ENCODE assay signal across 26 mouse cellular contexts in genomic region chr11:75395611-75396010, GRCm38 (mm10). TPM values are rescaled to one million over a fixed set of nuclear protein-coding genes. Genes with fewer than 3 reads are reported as not detected.
A peak's percentile ranks its signal among the peaks of the same experiment; 100 is the strongest.
DNase-seq lines count a peak whose midpoint lies in the region; TF ChIP-seq lines count a peak whose summit lies in the region.
"Had no signal": no experiment of that assay in that cellular context is flagged by ENCODE, and none has a peak within 500 bp of the region (broad histone marks: within the 10 kb centered on the region; RNA-seq: fewer than 3 reads in every experiment).

No protein-coding gene starts in this region.

- DNase-seq in layer of hippocampus, adult 2 months (ENCODE audit: low spot score in 2 of 2), result no peak
- no peak for DNase-seq in layer of hippocampus, postnatal 14 days (ENCODE audit: low spot score in 2 of 2)
- peak; percentile 44 for DNase-seq in CH12.LX (ENCODE audit: extremely low read depth)
- DNase-seq in splenic B cell, adult 2 months (ENCODE audit: low read depth, low spot score), result peak; percentile 62
- no peak for DNase-seq in kidney, adult 8-10 months
- DNase-seq in cerebellum, postnatal 4 days (ENCODE audit: low spot score in 2 of 2), result no peak
- DNase-seq: adrenal gland, adult 2 months; adrenal gland, postnatal 14 days; cerebellum, adult 11 months; cerebellum, adult 2 months; cerebellum, adult 9-11 months; cerebellum, postnatal 25 days; forebrain, postnatal 0 days; gastrocnemius, postnatal 36 days; heart, adult 18-20 months; heart, postnatal 14 days; heart, postnatal 4 days had no signal

- dilution Hi-C loops in CH12.LX (cut with MboI; ENCODE audit: extremely low pct_ligation_motif_present, extremely low pct_unique_long_range_greater_than_20kb, low sequenced_read_pairs), result no loop called here

- peaks cover 12 to 39% of the 10 kb centered on the region in 2 experiments for H3K36me3 ChIP-seq in CH12.LX (replicated peaks in 1 of 2; ENCODE audit: control insufficient read depth in 1 of 2, insufficient read depth in 1 of 2, low read length in 1 of 2)
- H3K36me3 ChIP-seq in splenic B cell, adult 2 months (ENCODE audit: control insufficient read depth, insufficient read depth, low read length, poor library complexity, severe bottlenecking), result no peaks in the 10 kb centered on the region; the same call in 1 of the 2 replicates

- no peak overlapping the region for H3K4me3 ChIP-seq in layer of hippocampus, adult 2 months
- H3K4me3 ChIP-seq in CH12.LX (replicated peaks in 1 of 3; ENCODE audit: low read depth in 2 of 3, low read length in 2 of 3, poor library complexity in 1 of 3), result no peak overlapping the region
- H3K4me3 ChIP-seq: forebrain, embryonic 10.5 days; heart, embryonic 13.5 days had no signal

- H3K27ac ChIP-seq in layer of hippocampus, adult 2 months, result peak overlapping the region; percentile 90
- H3K27ac ChIP-seq in CH12.LX (ENCODE audit: insufficient read depth, low read depth), result no peak overlapping the region
- H3K27ac ChIP-seq: forebrain, embryonic 10.5 days; heart, embryonic 13.5 days; hindbrain, embryonic 14.5 days; hindbrain, postnatal 0 days had no signal

- in situ Hi-C loops in CH12.LX (cut with MboI; ENCODE audit: low pct_ligation_motif_present, low pct_unique_long_range_greater_than_20kb, low sequenced_read_pairs), result no loop called here

- H3K9me3 ChIP-seq in CH12.LX (replicated peaks; ENCODE audit: low read length), result peaks cover 3% of the 10 kb centered on the region
- H3K9me3 ChIP-seq: forebrain, embryonic 10.5 days; heart, embryonic 13.5 days had no signal

- TF ChIP-seq EP300 in CH12.LX (IDR thresholded peaks at IDR 0.05; ENCODE audit: low read length), result no peak

- TF ChIP-seq CTCF in layer of hippocampus, adult 2 months (conservative IDR thresholded peaks at IDR 0.05), result no peak
- TF ChIP-seq CTCF in CH12.LX (conservative IDR thresholded peaks at IDR 0.05 in 1 of 2, IDR thresholded peaks at IDR 0.05 in 1 of 2; ENCODE audit: low read depth in 2 of 2, low read length in 2 of 2), result no peak

- peaks cover 0 to 38% of the 10 kb centered on the region in 2 experiments; a peak in 3 of 4 replicates for H3K4me1 ChIP-seq in CH12.LX (ENCODE audit: control insufficient read depth in 1 of 2, insufficient read depth in 2 of 2)
- H3K4me1 ChIP-seq: forebrain, embryonic 10.5 days had no signal

- H3K9ac ChIP-seq in CH12.LX (ENCODE audit: insufficient read depth, low read depth), result no peak overlapping the region
- H3K9ac ChIP-seq: forebrain, postnatal 0 days; heart, embryonic 13.5 days; hindbrain, embryonic 14.5 days had no signal

- no peaks in the 10 kb centered on the region for H3K79me2 ChIP-seq in CH12.LX (replicated peaks; ENCODE audit: control insufficient read depth, extremely low read depth, insufficient read depth, poor library complexity, severe bottlenecking)

- H3K4me2 ChIP-seq in CH12.LX (ENCODE audit: insufficient read depth, low read depth, poor library complexity, severe bottlenecking), result no peak overlapping the region
- H3K4me2 ChIP-seq: heart, embryonic 13.5 days; hindbrain, embryonic 14.5 days had no signal

- no peak for TF ChIP-seq POLR2A in CH12.LX (IDR thresholded peaks at IDR 0.05; ENCODE audit: low read depth, low read length)

- H3K27me3 ChIP-seq in CH12.LX (replicated peaks), result no peaks in the 10 kb centered on the region
- no peaks in the 10 kb centered on the region for H3K27me3 ChIP-seq in splenic B cell, adult 2 months (ENCODE audit: control insufficient read depth, insufficient read depth, low read length, poor library complexity, severe bottlenecking)
- H3K27me3 ChIP-seq: heart, embryonic 13.5 days had no signal

- no peak for TF ChIP-seq RAD21 in CH12.LX (IDR thresholded peaks at IDR 0.05; ENCODE audit: low read depth, low read length)

TF ChIP-seq in CH12.LX, 34 proteins besides CTCF, POLR2A, EP300 and RAD21:
- TF ChIP-seq PAX5 (IDR thresholded peaks at IDR 0.05; ENCODE audit: low read length) (no peak), USF1 (IDR thresholded peaks at IDR 0.05; ENCODE audit: low read depth, low read length) (no peak), MAX (IDR thresholded peaks at IDR 0.05; ENCODE audit: low read length) (no peak)

RNA-seq across cellular contexts. Expression of gene Serpinf1, which starts 26.9 kb away (rescaled TPM):
- 10 to 100 TPM; 14.0 to 15.6 TPM for total RNA-seq in layer of hippocampus, adult 2 months (2021)
- total RNA-seq in layer of hippocampus, postnatal 14 days (2021), result 10 to 100 TPM; 20.3 to 36.0 TPM
- total RNA-seq in CH12.LX (2012; rRNA removed), result 26.0 and 30.3 TPM in 2 replicates
- 56.5 and 58.4 TPM in 2 replicates for total RNA-seq in CH12.LX (2014; rRNA removed)
- 119 and 131 TPM in 2 replicates for polyA plus RNA-seq in CH12.LX (2012; ENCODE audit: insufficient read length, low read depth)
- total RNA-seq: MEL had no signal

RNA-seq across cellular contexts. Expression of gene Serpinf2, which starts 43.8 kb away (rescaled TPM):
- total RNA-seq in layer of hippocampus, adult 2 months (2021), result under 1 TPM; 0.38 to 0.52 TPM
- total RNA-seq in layer of hippocampus, postnatal 14 days (2021), result under 1 TPM; 0.62 to 0.71 TPM
- total RNA-seq in CH12.LX (2012; rRNA removed) (0.08 TPM in 1 of 2 replicates, not detected in the other), CH12.LX (2014; rRNA removed) (0.11 TPM in 1 of 2 replicates, not detected in the other)
- 0.26 TPM in 1 of 2 replicates, not detected in the other for polyA plus RNA-seq in CH12.LX (2012; ENCODE audit: insufficient read length, low read depth)
- total RNA-seq: gastrocnemius, postnatal 36 days; heart, adult 18-20 months; heart, postnatal 14 days; MEL had no signal
- polyA plus RNA-seq: embryonic facial prominence, embryonic 14.5 days; forebrain, embryonic 14.5 days; forebrain, postnatal 0 days; hindbrain, embryonic 11.5 days; hindbrain, embryonic 14.5 days; hindbrain, postnatal 0 days; inflammation-experienced regulatory T-cells, adult 6 months had no signal

RNA-seq across cellular contexts. Expression of gene Smyd4, which starts 47.4 kb away (rescaled TPM):
- total RNA-seq in layer of hippocampus, adult 2 months (2021), result 10 to 100 TPM; 14.9 to 16.7 TPM
- total RNA-seq in layer of hippocampus, postnatal 14 days (2021), result 10 to 100 TPM; 10.6 to 12.3 TPM
- total RNA-seq in CH12.LX (2012; rRNA removed) (11.5 and 13.9 TPM in 2 replicates), CH12.LX (2014; rRNA removed) (13.9 and 15.4 TPM in 2 replicates)
- 11.8 and 12.5 TPM in 2 replicates for polyA plus RNA-seq in CH12.LX (2012; ENCODE audit: insufficient read length, low read depth)

RNA-seq across cellular contexts. Expression of gene Rpa1, which starts 47.5 kb away (rescaled TPM):
- 10 to 100 TPM; 64.1 to 67.0 TPM for total RNA-seq in layer of hippocampus, adult 2 months (2021)
- 10 to 100 TPM; 57.2 to 66.7 TPM for total RNA-seq in layer of hippocampus, postnatal 14 days (2021)
- total RNA-seq in CH12.LX (2012; rRNA removed), result 287 and 354 TPM in 2 replicates
- total RNA-seq in CH12.LX (2014; rRNA removed), result 357 and 379 TPM in 2 replicates
- 230 and 247 TPM in 2 replicates for polyA plus RNA-seq in CH12.LX (2012; ENCODE audit: insufficient read length, low read depth)

RNA-seq across cellular contexts. Expression of gene Wdr81, which starts 58.9 kb away (rescaled TPM):
- total RNA-seq in layer of hippocampus, adult 2 months (2021), result 10 to 100 TPM; 23.4 to 23.7 TPM
- 10 to 100 TPM; 22.5 TPM for total RNA-seq in layer of hippocampus, postnatal 14 days (2021)
- 14.3 and 16.3 TPM in 2 replicates for total RNA-seq in CH12.LX (2012; rRNA removed)
- total RNA-seq in CH12.LX (2014; rRNA removed), result 3.0 and 3.1 TPM in 2 replicates
- 12.7 and 13.7 TPM in 2 replicates for polyA plus RNA-seq in CH12.LX (2012; ENCODE audit: insufficient read length, low read depth)

Comparison
In these comparisons a context has a peak if more than half of its experiments do, and no peak if none do; other contexts are left out.
1. DNase-seq: peak in CH12.LX (single experiment) and splenic B cell, adult 2 months (single experiment); none in layer of hippocampus, adult 2 months (0 of 2), layer of hippocampus, postnatal 14 days (0 of 2), kidney, adult 8-10 months (0 of 2) and cerebellum, postnatal 4 days (0 of 2).